Mouse (Mus musculus) liver, adult 2 months (tissue): ENCODE measurements at regions not wholly inside any gene's neighbourhood (a gene's known extent, or its start where the extent isn't known, plus 50 kb on each side); places are given as distances from the start of the nearest gene placed in this dataset.

Experiments
- DNase-seq: peaks from one replicate; pipeline ENCODE4 v3.0.0-alpha.2; 2011; ENCODE audit warnings: low read depth, low spot score; ENCODE audit errors: extremely low read depth
- H3K27ac ChIP-seq: fragments of 200-500 bp; replicated peaks from 2 replicates; pipeline ENCODE4 v1.5.1; 2012; ENCODE audit warnings: low read depth, mild to moderate bottlenecking, control low read depth, inconsistent platforms, low read length; ENCODE audit not compliant: insufficient read depth
- H3K27me3 ChIP-seq: fragments of 200-500 bp; 2 replicates; pipeline ENCODE4 v1.6.1; 2012; ENCODE audit warnings: mild to moderate bottlenecking, moderate library complexity, low read length, inconsistent platforms; ENCODE audit not compliant: control insufficient read depth, insufficient read depth
- H3K36me3 ChIP-seq: fragments of 200-500 bp; 2 replicates; pipeline ENCODE4 v1.6.1; 2012; ENCODE audit warnings: low read length, inconsistent platforms; ENCODE audit not compliant: control insufficient read depth, insufficient read depth
- H3K4me1 ChIP-seq: fragments of 200-500 bp; 2 replicates; pipeline ENCODE4 v1.6.1; 2011; ENCODE audit warnings: low read length; ENCODE audit not compliant: control insufficient read depth, insufficient read depth
- H3K4me3 ChIP-seq: fragments of 200-500 bp; 2 replicates; pipeline ENCODE4 v1.5.1; 2011; ENCODE audit warnings: low read depth, mild to moderate bottlenecking, control low read depth, low read length, moderate library complexity; ENCODE audit not compliant: insufficient read depth
- H3K79me2 ChIP-seq: fragments of 200-500 bp; 2 replicates; pipeline ENCODE4 v1.6.1; 2012; ENCODE audit warnings: inconsistent platforms, mild to moderate bottlenecking, low read length, moderate library complexity; ENCODE audit not compliant: control insufficient read depth, insufficient read depth
- H3K9ac ChIP-seq: fragments of 200-500 bp; 2 replicates; pipeline ENCODE4 v1.6.1; 2012; ENCODE audit warnings: low read depth, mild to moderate bottlenecking, control low read depth, inconsistent platforms, low read length
- CTCF ChIP-seq: fragments of 200-500 bp; IDR thresholded peaks from 2 replicates; pipeline ENCODE4 v1.5.1; 2011; ENCODE audit warnings: low read depth, low read length, control low read depth
- POLR2A ChIP-seq: fragments of 200-500 bp; IDR thresholded peaks from 2 replicates; pipeline ENCODE4 v1.6.1; 2011; ENCODE audit warnings: low read length, control low read depth; ENCODE audit not compliant: insufficient read depth; ENCODE audit errors: extremely low read depth
- WGBS: fragments of 180-500 bp; shearing (Covaris S2); methylation state at CpG from one replicate; pipeline ENCODE4 v1.1.7; 2018; 5-methylcytosine and 5-hydroxymethylcytosine counted together

DNA sequence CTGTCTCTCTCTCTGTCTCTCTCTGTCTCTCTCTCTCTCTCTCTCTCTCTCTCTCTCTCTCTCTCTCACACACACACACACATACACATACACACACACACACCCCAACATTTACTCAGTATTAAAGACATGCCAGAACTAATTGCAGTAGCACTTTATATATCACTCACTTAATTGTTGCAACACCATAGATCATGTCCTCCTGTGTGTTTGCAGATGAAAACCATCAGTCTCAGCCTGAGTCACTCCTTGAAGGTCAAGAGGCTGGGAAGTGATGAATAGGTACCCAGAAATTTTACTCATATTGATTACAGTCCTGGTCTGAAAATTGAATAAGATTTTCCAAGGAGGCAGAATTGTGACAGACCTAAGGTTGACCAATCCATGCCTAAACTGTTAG, 812.9 kb upstream of the Lrrc6 start:
- H3K4me1 ChIP-seq, result peaks cover 2% of the 10 kb centered on the region; the same call in 1 of the 2 replicates

DNA sequence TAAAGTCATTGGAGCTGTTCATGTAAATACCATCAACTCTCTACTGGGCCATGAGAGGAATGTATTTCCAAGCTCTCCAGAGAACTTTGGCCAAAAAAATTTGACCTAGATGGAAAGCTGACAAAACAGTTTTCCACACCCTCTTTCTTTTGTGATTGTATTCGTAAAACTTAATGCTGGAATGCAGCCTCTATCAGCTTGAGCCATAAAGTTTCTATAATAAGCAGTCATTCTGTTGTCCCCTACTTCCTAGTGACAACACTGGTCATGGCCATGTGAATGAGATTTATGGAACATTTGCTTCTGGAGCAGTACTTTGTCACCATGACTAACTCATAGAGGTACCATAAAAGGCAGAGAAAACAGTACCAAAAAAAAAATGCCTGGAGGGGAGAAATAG, 805.0 kb upstream of the Lrrc6 start:
- H3K4me1 ChIP-seq, result no peaks in the 10 kb centered on the region
- no peaks in the 10 kb centered on the region for H3K27me3 ChIP-seq
- H3K79me2 ChIP-seq, result no peaks in the 10 kb centered on the region
- no peak overlapping the region for H3K27ac ChIP-seq
- no peak for DNase-seq
- no peaks in the 10 kb centered on the region for H3K36me3 ChIP-seq
- 8% methylated on average over 1 of the region's 1 CpGs for WGBS
- no peak overlapping the region for H3K4me3 ChIP-seq
- no peak for TF ChIP-seq POLR2A
- no peak for TF ChIP-seq CTCF
- H3K9ac ChIP-seq, result no peak overlapping the region

More for the DNA sequence above, 812.9 kb upstream of the Lrrc6 start:
- no peaks in the 10 kb centered on the region for H3K79me2 ChIP-seq
- no peak overlapping the region for H3K27ac ChIP-seq
- DNase-seq, result no peak
- TF ChIP-seq CTCF, result no peak
- no peak overlapping the region for H3K4me3 ChIP-seq
- H3K27me3 ChIP-seq, result no peaks in the 10 kb centered on the region
- no peaks in the 10 kb centered on the region for H3K36me3 ChIP-seq
- H3K9ac ChIP-seq, result no peak overlapping the region

DNA sequence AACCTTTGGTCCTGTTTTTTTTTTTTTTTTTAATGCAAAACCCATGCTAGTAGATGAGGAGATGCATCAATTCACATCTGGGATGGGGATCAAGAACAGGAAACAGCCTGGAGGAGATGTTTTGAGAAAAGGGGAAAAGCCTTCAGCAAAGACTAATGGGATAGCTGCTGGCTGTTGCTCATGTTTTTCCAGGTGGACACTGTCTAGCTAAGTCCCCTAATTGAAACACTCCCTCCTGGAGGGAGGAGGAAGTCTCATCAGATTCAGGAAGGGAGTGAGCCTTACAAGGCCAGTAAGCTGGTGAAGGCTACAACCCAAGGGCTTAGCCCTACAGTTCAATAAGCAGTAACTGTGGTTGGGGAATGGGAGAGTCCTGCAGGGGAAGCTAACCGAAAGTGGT, 803.1 kb upstream of the Lrrc6 start:
- H3K79me2 ChIP-seq, result no peaks in the 10 kb centered on the region
- no peak for DNase-seq
- 95% methylated on average over 1 of the region's 1 CpGs for WGBS
- H3K4me3 ChIP-seq, result no peak overlapping the region
- no peaks in the 10 kb centered on the region for H3K4me1 ChIP-seq
- H3K9ac ChIP-seq, result no peak overlapping the region
- H3K36me3 ChIP-seq, result no peaks in the 10 kb centered on the region
- no peaks in the 10 kb centered on the region for H3K27me3 ChIP-seq
- TF ChIP-seq POLR2A (no peak), CTCF (no peak)
- H3K27ac ChIP-seq, result no peak overlapping the region

DNA sequence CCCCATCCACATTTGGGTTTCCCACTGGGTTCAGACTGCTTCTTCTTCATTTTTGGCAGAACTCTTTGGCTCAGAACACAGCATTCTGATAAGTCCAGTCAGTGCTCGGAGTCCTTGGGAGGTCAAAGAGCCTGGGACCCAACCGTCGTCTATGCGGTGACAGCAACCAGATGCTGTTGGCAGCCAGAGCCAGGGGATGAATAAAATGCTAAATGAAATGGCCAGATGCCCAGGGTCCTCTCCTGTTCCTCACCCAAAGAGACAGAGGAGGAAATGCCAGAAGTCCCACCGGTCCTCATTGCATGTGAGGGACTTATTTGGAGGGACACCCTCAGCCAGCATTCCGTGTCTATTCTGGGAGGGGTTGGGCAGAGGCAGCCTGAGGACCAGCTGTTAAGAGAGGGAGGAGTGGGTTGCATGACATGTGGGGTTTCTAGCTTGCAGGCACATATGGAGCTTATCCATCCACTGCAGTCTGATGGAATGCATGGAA, 801.2 kb upstream of the Lrrc6 start:
- Histone ChIP-seq H3K9ac (no peak overlapping the region), H3K4me1 (no peaks in the 10 kb centered on the region), H3K36me3 (no peaks in the 10 kb centered on the region), H3K27ac (no peak overlapping the region), H3K79me2 (no peaks in the 10 kb centered on the region), H3K4me3 (no peak overlapping the region), H3K27me3 (no peaks in the 10 kb centered on the region)
- peak; percentile 43 for DNase-seq
- WGBS, result 77% methylated on average over 6 of the region's 6 CpGs
- TF ChIP-seq CTCF, result no peak
- no peak for TF ChIP-seq POLR2A

DNA sequence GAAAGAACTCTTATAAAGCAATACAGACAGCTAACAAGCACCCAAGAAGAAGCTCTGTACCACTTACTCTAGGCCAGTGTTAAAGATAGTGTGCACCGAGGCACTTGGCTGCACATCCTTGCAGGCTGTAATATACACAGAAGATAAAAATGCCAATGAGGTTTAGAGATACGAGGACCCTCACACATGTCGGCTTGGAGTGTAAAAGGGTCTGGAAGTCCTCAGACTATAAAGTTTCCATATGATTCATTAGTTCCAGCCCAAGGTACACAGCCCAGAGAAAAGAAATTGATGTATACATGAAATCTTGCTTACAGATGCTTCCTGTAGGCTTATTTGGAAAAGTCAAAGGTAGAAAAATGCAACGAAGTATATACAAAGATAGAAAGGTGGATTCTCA, 800.3 kb upstream of the Lrrc6 start:
- H3K27ac ChIP-seq, result no peak overlapping the region
- no peak for TF ChIP-seq POLR2A
- TF ChIP-seq CTCF, result no peak
- no peaks in the 10 kb centered on the region for H3K4me1 ChIP-seq
- no peak overlapping the region for H3K4me3 ChIP-seq
- 78% methylated on average over 4 of the region's 4 CpGs for WGBS
- no peaks in the 10 kb centered on the region for H3K27me3 ChIP-seq
- H3K36me3 ChIP-seq, result no peaks in the 10 kb centered on the region
- H3K79me2 ChIP-seq, result no peaks in the 10 kb centered on the region
- no peak overlapping the region for H3K9ac ChIP-seq
- no peak for DNase-seq

DNA sequence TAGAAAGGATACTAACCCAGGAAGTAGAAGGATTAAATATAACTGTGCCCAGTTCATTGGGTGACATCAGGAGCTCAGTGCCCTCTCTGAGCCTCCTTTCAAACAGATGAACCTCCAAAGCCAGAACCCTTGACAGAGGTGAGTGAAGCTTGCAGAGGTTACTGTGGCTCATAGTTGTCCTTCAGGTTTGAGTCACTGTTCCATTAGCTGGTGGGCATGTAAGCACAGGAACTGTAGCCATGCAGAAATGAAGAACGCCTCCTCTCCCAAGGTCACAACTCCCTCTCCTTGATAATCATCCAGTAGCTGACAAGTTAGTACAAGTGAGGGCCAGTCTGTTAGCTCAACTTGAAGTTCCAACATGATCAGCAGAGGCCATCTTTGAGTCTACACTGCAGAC, 794.1 kb upstream of the Lrrc6 start:
- DNase-seq, result no peak
- H3K27ac ChIP-seq, result no peak overlapping the region
- no peaks in the 10 kb centered on the region for H3K27me3 ChIP-seq
- TF ChIP-seq POLR2A (no peak), CTCF (no peak)
- 92% methylated on average over 1 of the region's 1 CpGs for WGBS
- H3K79me2 ChIP-seq, result no peaks in the 10 kb centered on the region
- no peak overlapping the region for H3K9ac ChIP-seq
- H3K4me3 ChIP-seq, result no peak overlapping the region
- H3K36me3 ChIP-seq, result no peaks in the 10 kb centered on the region
- no peaks in the 10 kb centered on the region for H3K4me1 ChIP-seq
